Mouse (Mus musculus) adrenal gland, postnatal 25 days (tissue): ENCODE results near the gene Senp5. TPM values are rescaled to one million over a fixed set of nuclear protein-coding genes. Genes with fewer than 3 reads are reported as not detected.
"Not testable (repeated sequence)": the region's sequence is repeated elsewhere in the genome, so short reads cannot be mapped to it uniquely, and the experiment has no call there.

Experiments
- DNase-seq: peaks from one replicate; pipeline ENCODE4 v3.0.0; 2021; ENCODE audit warnings: mixed read lengths
- long read RNA-seq: library from polyadenylated mRNA; stranded (forward); transcript quantifications from one replicate; pipeline ENCODE4 v2.0.0, GENCODE M21; 2021
- total RNA-seq: library from RNA; stranded (reverse); gene quantifications from 2 replicates; pipeline ENCODE4 v1.2.3, GENCODE M21; 2021

Gene Senp5
- 23.2 and 24.0 TPM in 2 replicates for total RNA-seq
- long read RNA-seq, full-length matches to known transcripts, result 2 of 10 reads
- long read RNA-seq, partial matches to known transcripts, result 2 of 10 reads
- long read RNA-seq, other reads (novel, unspliced or antisense), result 6 of 10 reads

DNA sequence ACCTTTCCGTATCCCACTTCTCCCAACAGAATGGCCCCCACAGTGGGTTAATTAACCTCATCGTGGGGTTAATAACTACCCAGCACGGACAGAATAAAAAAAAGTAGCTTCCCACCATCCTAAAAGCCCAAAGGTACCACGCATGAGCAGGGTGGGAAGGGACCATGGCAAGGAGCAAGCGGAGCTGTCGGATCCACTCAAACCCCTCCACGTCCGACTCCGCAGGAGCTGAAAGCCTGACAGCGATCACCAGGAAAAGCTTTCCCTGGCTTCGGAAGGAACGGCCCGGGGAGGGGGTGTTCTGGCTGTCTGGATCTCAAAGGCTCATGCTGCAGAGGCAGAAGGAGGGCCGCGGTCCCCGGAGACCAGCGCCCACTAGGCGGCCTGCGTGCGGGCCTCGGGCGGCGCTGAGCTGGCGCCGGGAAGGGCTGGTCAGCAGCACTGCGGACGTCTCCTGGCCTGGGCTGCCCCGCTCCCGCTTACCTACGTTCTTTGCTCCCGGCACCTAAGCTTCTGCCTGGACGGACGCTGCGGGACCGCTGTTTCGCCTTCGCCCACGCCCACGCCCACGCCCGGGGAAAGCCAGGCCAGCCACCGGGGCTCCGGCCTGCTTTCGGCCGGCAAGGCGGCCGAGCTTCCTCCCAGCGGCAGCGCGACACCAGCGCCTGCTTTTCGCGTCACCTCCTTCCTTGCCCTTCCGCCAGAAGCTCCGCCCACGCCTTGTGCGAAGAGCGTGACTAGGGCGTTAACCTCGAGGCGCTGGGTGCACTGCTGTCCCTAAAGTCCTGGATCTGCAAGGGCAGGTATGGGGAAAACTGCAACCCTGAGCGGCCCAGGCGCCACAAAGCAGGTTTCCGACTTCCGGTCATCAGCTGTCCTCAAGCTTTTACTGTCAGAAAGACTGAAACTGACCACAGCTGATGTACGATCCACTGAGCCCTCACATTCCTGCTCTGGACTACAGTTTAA is at the start of gene Senp5:
Gene Senp5, minus strand, starts transcription at position 779 of the 969 bp plus-strand sequence.
- peak; percentile 91 for DNase-seq

DNA sequence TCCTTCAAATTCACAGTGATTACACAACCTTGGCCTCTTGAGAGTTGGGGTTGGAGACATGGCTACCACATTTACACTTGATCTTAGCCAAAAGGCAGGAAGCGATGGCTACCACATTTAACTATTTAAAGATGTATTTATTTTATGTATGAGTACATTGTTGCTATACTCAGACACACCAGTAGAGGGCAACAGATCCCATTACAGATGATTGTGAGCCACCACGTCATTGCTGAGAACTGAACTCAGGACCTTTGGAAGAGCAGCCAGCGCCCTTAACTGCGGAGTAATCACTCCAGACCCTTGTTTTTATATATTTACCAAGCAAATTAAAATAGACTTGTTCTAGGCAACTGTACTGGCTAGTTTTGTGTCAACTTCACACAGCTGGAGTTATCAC is 39.3 kb upstream of the Senp5 start:
- DNase-seq, result no peak

DNA sequence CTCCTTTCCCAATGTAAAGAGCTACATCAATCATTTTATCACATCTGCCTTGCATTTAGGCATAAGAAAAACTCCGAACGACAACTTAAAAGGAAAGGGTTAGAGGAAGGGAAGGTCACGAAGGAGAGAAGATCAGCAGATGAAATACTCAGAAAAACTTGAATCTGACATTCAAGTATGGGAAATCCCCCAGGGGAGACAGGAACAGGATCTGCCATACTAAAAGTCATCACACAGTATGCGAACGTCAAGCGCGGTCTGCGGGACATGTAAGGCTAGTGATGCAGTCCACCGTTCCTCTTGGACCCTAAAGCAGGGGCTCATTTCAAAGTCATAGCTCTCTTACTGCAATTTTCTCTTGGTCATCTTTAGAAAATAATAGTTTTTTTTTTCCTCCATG is 16.6 kb upstream of the Senp5 start:
- no peak for DNase-seq

DNA sequence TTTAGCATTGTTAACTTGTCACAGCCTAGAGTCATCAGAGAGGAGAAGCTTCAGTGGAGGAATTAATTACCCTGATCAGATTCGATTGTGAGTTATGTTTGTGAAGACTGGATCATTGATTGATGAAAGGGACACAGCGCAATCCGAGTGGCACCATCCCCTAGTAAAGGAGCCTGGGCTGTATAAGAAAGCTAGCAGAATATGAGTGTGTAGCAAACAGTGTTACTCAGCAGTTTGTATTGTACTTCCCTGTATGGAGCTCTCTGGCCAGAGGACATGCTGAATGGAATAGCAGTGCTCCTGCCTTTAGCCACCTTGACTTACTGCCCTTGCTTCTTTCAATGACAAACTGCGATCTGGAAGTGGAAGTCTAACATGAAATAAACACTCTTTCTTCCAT is 7.2 kb upstream of the Senp5 start:
- DNase-seq, result no peak

DNA sequence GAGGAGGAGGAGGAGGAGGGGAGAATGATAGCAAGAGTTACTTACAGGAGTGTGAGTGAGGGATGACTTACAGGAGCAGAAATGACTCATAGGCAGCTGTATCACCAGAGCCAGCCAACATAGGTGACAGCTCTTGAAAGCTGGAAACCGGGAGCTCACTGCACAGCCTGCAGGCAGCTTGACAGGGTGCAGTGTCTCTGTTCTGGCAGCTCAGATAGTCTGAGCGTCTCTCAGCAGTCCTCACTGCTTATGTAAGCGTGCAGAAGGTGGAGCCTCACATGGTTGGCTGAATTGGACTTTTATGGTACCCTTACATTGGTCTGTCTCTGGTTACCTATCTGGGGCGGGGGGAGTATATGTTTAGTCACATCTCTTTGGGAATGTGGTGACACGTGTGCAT is 6.8 kb upstream of the Senp5 start:
- peak; percentile 10 for DNase-seq

DNA sequence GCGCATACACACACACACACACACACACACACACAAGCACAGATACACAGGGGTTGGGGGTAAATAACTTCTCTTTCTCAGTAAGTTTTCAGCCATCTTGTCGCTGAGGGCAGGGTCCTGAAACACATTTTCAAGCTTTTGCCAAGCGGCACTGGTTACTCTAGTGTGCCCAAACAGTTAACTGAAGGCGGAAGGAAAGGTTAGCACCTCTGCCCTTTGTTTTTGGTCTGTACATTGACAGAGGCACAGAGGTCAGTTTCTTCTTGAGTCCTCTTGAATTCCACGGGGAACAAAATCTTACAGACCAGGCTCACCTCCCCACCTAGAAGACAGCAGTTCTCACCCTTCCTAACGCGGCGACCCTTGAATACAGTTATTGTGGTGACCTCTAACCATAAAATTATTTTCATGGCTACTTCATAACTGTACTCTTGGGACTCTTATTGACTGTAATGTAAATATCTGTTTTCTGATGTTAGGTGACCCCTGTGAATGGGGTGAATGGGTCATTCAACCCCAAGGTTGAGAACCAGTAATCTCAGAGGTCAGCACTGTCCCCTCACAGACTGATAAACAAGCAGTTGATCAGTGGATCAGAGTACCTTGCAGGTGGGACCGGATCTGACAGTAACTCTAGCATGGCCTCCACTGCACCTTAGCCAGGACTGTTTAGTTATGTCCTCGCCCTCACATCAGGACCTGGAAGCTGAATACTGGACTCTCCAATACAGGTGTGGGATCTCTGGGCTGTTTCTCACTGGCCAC is 5.6 kb upstream of the Senp5 start:
- no peak for DNase-seq

DNA sequence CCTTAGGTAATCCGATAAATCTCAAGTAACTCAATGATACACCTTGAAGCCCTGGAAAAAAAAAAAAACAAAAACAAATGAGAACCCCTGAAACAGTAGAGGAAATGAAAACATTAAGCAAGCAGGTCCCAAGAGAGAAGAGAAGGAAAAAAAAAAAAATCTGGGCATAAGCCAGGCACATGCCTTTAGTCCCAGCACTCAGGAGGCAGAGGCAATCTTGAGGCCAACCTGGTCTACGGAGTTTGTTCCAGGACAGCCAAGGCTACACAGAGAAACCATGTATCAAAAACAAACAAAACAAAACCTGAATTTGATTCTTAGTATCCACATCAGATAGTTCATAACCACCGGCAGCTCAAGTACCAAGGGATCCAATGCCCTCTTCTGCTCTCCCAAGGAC is 1.6 kb upstream of the Senp5 start:
- no peak for DNase-seq

DNA sequence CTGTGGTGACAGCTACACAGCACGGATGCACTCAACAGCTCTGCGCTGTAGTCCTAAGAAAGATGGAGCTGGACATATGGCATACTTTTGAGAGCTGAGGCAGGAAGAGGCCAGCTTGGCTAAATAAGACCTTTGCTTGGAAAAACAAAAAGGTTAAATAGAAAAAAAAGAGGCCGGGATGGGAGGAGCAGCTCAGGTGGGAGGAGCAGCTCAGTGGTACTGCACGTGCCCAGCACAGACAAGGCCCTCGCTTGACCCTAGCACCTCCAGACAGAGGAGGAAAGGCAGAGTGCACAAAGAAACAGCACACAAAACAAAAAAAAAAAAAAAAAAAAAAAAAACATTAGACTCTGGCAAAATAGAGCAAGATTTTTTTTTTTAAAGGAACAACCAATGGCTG is 6.7 kb downstream of the Senp5 start:
- no peak for DNase-seq

DNA sequence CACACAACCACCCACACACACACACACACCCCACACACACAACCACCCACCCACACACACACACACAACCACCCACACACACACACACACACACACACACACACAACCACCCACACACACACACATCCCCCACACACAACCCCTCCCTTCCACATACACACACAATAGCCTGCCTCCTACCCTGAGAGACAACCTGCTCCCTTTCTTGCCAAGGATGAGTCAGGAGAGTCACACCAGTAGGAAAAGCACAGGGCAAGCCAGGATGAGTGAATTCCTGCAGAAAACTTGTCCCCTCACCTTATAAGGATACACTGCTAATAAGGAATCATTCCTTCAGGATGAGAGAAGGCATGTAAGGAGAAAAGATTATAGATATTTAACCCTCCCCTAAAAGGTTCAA is 9.1 kb downstream of the Senp5 start:
- DNase-seq, result no peak

DNA sequence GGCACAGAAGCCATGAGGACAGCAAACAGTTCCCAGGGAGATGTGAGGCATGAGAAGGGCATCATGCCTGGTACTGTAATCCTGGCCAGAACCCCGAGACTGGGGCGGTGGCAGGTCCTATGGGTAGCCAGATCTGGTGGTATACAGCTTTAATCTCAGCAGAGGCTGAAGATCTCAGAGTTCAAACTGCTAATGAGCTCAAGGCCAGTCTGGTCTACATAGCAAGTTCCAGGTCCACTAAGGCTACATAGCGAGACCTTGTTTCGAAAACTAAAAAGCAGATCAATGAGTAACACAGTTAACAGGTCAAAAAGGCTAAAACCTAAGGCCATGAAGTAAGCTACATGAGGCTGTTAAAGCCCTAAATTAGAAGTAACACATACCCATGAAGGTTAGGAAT is 9.9 kb downstream of the Senp5 start:
- DNase-seq, result no peak

DNA sequence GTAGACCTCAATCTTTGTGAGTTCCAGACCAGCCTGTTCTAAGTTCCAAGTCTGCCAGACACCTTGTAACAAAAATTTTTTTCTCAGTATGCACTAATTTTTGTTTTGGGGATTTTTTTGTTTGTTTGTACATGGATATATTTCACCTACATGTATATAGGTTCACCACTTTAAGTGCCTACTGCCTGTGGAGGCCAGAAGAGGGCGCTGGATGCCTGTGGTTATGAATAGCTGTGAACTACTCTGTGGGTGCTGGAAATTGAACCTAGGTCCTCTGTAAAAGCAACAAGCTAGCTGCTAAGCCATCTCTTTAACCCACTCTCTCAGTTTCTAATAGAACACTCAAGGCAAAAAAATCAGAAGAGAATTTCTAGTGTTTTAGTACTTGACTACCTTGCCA is 11.0 kb downstream of the Senp5 start:
- DNase-seq, result no peak

DNA sequence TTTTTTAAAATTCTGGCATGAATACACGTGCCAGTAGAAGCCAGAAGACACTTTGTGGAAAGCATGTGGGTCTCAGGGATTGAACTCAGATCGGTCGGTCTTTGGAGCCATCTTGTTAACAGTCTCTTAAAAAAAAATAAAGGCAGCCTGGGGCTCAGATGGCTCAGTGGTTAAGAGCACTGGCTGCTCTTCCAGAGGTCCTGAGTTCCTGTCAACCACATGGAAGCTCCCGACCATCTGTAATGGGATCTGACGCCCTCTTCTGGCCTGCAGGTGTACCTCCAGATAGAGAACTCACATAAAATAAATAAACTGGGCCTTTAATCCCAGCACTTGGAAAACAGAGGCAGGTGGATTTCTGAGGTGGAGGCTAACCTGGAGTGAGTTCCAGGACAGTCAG is 22.1 kb downstream of the Senp5 start:
- no peak for DNase-seq

DNA sequence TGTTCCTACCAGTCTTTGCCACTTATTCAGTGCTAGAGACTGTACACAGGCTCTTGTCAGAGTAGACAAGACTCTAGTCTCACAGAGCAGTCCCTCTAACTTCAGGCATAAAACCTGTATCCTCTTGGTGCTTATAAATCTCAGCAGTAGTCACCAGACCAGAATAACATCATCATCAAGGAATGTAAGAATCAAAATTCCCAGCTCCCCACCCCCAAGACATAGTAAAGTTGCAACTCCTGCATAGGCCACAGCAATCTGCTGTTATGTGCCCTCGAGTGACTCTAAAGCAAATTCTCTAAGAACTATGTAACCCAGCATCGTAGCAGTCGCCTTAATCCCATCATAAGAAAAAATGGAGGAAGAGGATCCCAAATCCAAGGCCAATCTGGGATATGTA is 23.6 kb downstream of the Senp5 start:
- no peak for DNase-seq

DNA sequence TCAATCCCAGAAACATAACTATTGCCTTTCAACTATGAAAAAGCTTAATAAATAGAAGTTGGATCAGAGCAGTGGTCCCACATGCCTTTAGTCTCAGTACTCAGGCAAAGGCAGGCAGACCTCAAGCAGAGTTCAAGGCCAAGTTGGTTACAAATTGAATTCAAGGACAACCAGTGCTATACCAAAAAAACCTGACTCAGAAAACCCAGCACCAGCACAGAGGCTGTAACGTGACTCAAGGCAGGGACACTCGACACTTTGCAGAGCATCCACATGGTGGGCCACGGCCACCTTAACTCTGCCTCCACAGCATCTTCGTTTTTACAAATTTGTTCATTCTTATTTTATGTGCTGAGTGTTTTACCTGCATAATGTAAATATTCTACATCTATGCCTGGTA is 27.8 kb downstream of the Senp5 start:
- DNase-seq, result no peak

DNA sequence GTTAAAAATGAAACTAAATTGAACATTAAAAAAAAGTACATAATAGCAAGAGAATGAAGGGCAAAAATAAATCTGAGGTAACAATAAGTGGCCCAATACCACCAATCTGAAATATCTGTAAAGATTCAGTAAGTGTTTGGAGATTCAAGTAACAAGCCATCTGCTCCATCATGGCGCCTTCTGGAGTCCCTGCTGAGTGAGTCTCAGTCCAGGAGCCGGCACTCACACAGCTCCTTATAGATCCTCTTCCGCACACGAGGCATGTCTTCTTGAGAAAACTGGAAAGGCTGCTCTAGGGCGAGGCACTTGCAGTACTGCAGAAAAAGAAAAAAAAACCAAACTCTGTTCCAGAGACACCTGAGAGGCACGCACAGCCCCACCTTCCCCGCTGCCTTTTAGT is 39.9 kb downstream of the Senp5 start:
- DNase-seq, result no peak

DNA sequence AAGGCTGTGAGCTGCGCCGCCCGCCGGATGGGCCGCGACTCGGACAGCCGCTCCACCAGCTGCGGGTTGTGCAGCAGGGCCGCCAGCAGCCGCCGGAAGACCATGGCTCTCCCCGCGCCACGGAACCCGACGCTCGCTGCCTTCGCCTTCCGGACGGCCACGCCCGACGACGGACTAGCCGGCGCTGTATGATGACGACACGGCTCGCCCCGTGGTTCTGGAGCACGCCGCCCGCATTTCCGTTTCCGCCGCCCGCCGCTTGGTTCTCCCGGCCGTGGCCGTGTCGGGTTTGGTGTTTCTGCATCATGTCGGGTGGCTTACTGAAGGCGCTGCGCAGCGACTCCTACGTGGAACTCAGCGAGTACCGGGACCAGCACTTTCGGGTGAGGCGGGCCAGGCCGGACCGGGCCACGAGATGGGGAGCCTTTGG is 54.7 kb downstream of the Senp5 start, which contains the start of the genes 0610012G03Rik and Ncbp2:
Gene 0610012G03Rik, minus strand, starts transcription at position 150 of the 430 bp plus-strand sequence.
Gene Ncbp2, plus strand, starts transcription at position 169 of the 430 bp plus-strand sequence.
- DNase-seq, result peak; percentile 97

DNA sequence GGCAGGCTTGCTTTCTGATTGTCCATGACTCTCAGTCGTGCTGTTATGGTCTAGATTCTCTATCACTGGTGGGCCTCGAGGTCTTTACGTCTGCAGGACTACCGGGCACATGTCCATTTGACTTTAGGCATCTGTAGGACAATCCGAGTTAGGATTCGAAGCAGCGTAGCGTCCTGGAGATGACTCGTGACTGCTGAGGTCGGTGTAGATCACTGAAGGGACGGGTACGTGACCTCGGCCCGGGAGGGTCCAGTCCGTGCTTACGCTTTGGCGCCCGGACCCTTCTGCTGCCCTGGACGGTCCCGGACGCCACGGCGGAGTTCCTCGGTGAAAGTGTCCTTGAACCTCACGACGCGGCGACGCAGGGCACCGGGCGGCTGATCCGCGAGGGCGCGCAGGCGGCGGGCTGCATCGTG is 55.2 kb downstream of the Senp5 start:
- no peak for DNase-seq

DNA sequence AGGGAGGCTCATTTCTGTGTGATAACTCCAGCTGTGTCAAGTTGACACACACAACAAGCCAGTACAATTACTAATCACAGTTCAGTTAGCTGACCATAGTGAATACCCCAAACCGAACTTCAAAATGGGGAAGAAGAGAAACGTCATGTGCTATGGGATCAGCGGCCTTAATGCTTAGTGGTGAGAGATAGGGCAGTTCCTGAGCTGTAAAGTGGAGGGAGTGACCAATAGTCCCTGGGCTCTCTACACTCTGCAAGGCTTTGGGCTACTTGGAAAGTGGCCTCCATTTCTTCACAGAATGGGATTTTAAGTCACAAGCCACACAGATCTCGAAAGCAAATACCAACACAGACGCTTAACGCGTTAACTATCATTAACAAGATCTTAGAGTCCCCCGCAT is 55.8 kb downstream of the Senp5 start:
- no peak for DNase-seq

DNA sequence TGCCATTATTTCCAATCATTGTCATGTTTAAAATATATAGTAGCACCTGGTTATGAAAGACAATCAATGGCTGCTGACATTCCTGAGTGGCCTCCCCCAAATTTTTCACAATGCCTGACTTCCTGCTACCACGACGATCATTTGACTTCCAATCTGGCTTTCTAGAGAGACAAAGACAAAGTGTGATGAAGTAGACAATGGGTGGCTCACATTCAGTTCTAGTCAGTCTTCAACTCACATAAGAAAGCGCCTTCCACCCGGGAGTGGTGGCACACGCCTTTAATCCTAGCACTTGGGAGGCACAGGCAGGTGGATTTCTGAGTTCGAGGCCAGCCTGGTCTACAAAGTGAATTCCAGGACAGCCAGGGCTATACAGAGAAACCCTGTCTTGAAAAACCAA is 57.1 kb downstream of the Senp5 start:
- not testable (repeated sequence) for DNase-seq

DNA sequence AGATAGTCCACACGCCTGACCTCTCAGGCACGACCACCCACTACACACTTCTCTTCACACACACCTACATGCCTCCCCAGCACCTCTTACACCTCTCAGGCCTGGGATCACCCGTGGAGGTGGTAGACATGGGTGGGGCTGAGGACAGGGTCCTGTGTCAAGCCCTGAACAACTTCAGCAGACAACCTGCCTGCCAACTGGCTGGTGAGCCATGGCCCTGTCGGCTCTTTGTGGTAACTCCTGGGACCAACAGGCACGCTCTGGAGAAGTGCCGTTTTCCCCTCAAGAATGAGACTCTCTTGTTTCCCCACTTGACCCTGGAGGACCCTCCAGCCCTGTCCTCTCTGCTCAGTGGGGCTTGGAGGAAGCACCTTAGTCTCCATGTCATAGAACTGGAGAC is 57.7 kb downstream of the Senp5 start:
- DNase-seq, result no peak

DNA sequence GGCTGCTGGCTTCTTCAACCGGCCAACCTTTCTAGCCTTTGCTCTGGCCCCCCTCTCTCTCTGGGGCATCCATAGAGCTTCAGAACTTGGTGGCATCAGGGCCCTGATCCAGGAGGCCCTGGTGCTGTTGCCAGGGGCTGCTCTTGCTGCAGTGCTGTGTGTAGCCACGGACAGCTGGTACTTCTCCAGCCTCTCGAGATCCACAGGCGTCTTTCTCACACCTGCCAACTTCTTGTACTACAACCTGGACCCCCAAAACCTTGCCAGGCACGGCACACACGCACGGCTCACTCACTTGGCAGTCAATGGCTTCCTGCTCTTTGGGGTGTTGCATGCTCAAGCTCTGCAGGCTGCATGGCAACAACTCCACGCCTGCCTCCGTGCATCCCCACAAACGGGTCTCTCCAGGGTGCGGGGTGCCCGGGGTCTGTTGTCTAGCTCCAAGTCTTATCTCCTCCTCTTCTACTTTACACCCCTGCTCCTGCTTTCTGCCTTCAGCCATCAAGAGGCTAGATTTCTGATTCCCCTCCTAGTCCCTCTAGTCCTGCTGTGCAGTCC is 58.3 kb downstream of the Senp5 start:
- DNase-seq, result no peak

DNA sequence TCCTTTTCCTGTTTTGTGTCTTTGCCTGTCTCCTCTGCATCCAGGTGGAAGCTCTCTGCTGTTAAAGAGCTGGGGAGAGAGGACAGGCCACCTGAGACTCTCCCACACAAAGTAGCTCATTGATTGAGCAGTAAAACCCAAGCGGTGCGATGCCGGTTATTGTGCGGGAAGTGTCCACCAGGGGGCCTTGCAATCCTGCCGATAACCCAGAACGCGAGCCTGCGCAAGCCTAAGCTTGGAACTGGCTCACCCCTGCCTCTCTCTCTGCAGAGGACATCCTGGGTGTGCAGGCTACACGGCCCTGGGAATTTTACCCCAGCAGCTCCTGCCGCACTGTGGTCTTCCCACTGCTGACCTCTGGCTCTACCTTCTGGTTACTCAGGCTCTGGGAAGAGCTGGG is 59.1 kb downstream of the Senp5 start:
- DNase-seq, result peak; percentile 78

DNA sequence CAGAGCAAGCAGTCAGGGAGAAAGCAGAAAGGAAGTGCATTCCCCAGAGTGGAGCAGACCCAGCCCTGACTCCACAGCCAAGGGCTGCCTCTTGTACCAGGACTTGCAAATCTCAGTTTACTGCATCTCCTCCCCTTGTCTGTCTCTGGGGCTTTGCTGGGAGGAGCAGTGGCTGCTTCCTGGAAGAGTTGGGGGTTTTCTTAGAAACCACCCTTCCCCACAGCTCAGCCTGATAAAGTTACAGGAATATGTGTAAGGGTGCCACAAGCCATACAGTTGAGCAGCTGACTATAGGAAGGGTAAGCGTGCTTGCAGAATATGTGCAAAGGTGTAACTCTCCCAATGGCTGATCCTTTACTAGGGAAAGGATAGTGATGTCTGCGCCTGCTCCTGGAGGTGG is 62.5 kb downstream of the Senp5 start:
- DNase-seq, result no peak
